Mouse (Mus musculus): Measurements from ENCODE around the gene Col5a2.

Col5a2 gene

GRCm38 (mm10) chr1:45420554-45420953 lies 82.5 kb downstream of the Col5a2 start:
- no peak for DNase-seq

- no peak for DNase-seq
Observed at GRCm38 (mm10) chr1:45419858-45420257, 83.2 kb downstream of the Col5a2 start.

DNA sequence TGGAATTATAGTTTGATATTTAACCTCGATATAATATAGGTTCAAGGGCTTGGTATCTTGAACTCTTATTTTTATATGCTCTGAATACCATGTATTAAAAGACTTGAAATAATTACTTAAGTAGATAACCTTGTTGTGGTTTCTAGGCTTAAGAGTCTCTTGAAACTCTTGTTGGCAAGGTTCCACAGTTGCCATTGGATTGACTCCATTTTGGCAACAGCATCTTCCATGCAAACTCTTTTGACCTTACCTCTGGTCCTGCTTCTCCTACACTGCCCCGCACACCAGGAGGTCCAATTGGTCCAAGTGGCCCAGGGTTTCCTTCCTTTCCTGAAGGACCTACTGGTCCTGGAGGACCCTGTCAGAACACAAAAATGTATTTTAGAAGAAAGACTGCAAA lies 121.2 kb downstream of the Col5a2 start:
- no peak for DNase-seq

- DNase-seq: no peak
Observed at GRCm38 (mm10) chr1:45379992-45380690, 122.9 kb downstream of the Col5a2 start.

- no peak for DNase-seq
Observed at GRCm38 (mm10) chr1:45365427-45365826, 137.7 kb downstream of the Col5a2 start.

GRCm38 (mm10) chr1:45363274-45363673 lies 139.8 kb downstream of the Col5a2 start:
- no peak for DNase-seq

- no peak for DNase-seq
Observed at GRCm38 (mm10) chr1:45359673-45360072, 143.4 kb downstream of the Col5a2 start.

GRCm38 (mm10) chr1:45359147-45359546 lies 143.9 kb downstream of the Col5a2 start:
- no peak for DNase-seq

DNA sequence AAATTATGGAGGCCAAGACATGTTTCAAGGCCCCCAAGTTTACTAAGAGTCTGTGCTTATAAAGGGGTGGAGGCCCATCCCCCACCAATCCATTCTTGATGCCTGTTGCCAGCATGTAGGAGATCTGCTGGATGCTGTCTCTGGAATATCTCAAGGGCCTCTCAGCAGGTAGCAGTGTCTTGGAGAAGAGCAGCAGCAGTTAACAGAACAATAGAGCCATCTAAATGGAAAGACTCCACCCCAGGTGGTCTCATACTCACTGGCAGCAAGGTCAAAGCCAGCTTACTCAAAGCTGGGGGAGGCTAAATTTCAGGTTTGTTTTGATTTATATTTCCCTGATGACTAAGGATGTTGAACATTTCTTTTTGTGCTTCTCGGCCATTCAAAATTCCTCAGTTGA lies 145.1 kb downstream of the Col5a2 start:
- no peak for DNase-seq

DNA sequence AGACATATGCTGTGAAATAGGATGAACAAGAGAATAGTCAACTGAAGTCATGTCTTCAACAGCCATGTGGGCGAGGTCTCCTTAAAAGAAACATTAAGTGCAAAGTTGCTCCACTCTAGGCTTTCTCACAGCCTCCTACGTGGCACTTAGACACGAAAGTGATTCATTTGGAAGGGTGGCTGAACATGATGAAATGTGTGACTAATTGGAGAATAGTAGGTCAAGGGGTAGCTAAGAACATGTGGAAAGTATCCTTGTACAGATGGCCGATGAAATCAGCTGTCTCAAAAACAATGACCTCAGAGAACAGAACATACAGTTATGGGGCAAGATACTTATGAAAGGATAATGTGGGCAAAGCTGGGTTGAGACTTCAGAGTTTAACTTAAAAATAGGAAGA lies 147.1 kb downstream of the Col5a2 start:
- no peak for DNase-seq

GRCm38 (mm10) chr1:45329149-45329548 lies 173.9 kb downstream of the Col5a2 start:
- no peak for DNase-seq

Data from cerebellum, adult 8-10 months (tissue).